Mouse (Mus musculus) liver, postnatal 0 days (tissue): ENCODE results near the gene Arhgef18.

Source experiments
- CTCF ChIP-seq: sonication (generic); IDR thresholded peaks from 2 replicates; pipeline ENCODE4 v1.5.1; 2016; ENCODE audit warnings: antibody characterized with exemption, low read depth
- EP300 ChIP-seq: IDR thresholded peaks from 2 replicates; pipeline ENCODE4 v1.6.1; 2016; ENCODE audit warnings: antibody characterized with exemption, low read depth, mild to moderate bottlenecking

- TF ChIP-seq EP300 (no peak), CTCF (no peak)
Observed at GRCm38 (mm10) chr8:3481605-3482004, 88.8 kb downstream of the Arhgef18 start.
